Mouse (Mus musculus) kidney, postnatal 0 days (tissue): ENCODE results near the gene Adamts2. TPM values are rescaled to one million over a fixed set of nuclear protein-coding genes. Genes with fewer than 3 reads are reported as not detected.
A peak's percentile ranks its signal among the peaks of the same experiment; 100 is the strongest.

Experiments used
- ATAC-seq: fragments of 200-750 bp; cut with Nextera tagmentation; replicated peaks from 2 replicates; pipeline ENCODE4 v1.8.0; 2017; ENCODE audit warnings: low read depth, moderate number of reproducible peaks, moderate TSS enrichment, moderate library complexity; ENCODE audit not compliant: low FRiP score
- DNase-seq: peaks from one replicate; pipeline ENCODE4 v3.0.0-alpha.2; 2016; ENCODE audit warnings: low spot score
- H3K27ac ChIP-seq: fragments of 300-500 bp; sonication (generic); 2 replicates; pipeline ENCODE4 v1.5.1; 2014; ENCODE audit warnings: mild to moderate bottlenecking
- H3K27me3 ChIP-seq: fragments of 300-500 bp; sonication (generic); 2 replicates; pipeline ENCODE4 v1.6.1; 2014; ENCODE audit warnings: low read length, mixed read lengths; ENCODE audit not compliant: insufficient read depth
- H3K36me3 ChIP-seq: fragments of 300-500 bp; sonication (generic); 2 replicates; pipeline ENCODE4 v1.6.1; 2014; ENCODE audit warnings: low read length, mixed read lengths; ENCODE audit not compliant: insufficient read depth
- H3K4me1 ChIP-seq: fragments of 300-500 bp; sonication (generic); replicated peaks from 2 replicates; pipeline ENCODE4 v1.6.1; 2014; ENCODE audit warnings: antibody characterized with exemption, low read length, mixed read lengths; ENCODE audit not compliant: insufficient read depth
- H3K4me2 ChIP-seq: fragments of 300-500 bp; sonication (generic); 2 replicates; pipeline ENCODE4 v1.6.1; 2014; ENCODE audit warnings: mild to moderate bottlenecking, low read length, moderate library complexity, mixed read lengths
- H3K4me3 ChIP-seq: fragments of 300-500 bp; sonication (generic); replicated peaks from 2 replicates; pipeline ENCODE4 v1.5.1; 2014; ENCODE audit warnings: low read depth, low read length
- H3K9ac ChIP-seq: fragments of 300-500 bp; sonication (generic); 2 replicates; pipeline ENCODE4 v1.6.1; 2014; ENCODE audit warnings: low read depth, low read length
- H3K9me3 ChIP-seq: fragments of 300-500 bp; sonication (generic); replicated peaks from 2 replicates; pipeline ENCODE4 v1.6.1; 2016; ENCODE audit warnings: low read length, inconsistent platforms, mixed read lengths
- CTCF ChIP-seq: IDR thresholded peaks from 2 replicates; pipeline ENCODE4 v1.5.1; 2016; ENCODE audit warnings: antibody characterized with exemption, low read depth, mild to moderate bottlenecking, moderate library complexity
- WGBS: fragments of 180-500 bp; shearing (Covaris S2); extraction: QIAGEN DNeasy Blood & Tissue Kit; methylation state at CpG from one replicate; pipeline ENCODE4 v1.1.7; 2014; 5-methylcytosine and 5-hydroxymethylcytosine counted together
- polyA plus RNA-seq: library from polyadenylated mRNA; unstranded; fragments of >200 nt; fragmentation: Nextera tagmentation; extraction: Ambion mirVana; gene quantifications from 2 replicates; pipeline ENCODE4 v1.2.1, GENCODE M21; 2015

The Adamts2 gene
- polyA plus RNA-seq, 1 experiment from 2014 or later = 5.0 TPM

- H3K27ac ChIP-seq = no peak overlapping the region
- TF ChIP-seq CTCF = no peak
- no peaks in the 10 kb centered on the region for H3K4me1 ChIP-seq
- H3K4me3 ChIP-seq = no peak overlapping the region
- no peak overlapping the region for H3K9ac ChIP-seq
- no peak overlapping the region for H3K4me2 ChIP-seq
- H3K36me3 ChIP-seq = no peaks in the 10 kb centered on the region
- WGBS = 51% methylated on average over 11 of the region's 11 CpGs
- ATAC-seq = no peak; the same call in 1 of the 2 replicates
- peak; percentile 13 for DNase-seq
- no peaks in the 10 kb centered on the region for H3K9me3 ChIP-seq
- H3K27me3 ChIP-seq = no peaks in the 10 kb centered on the region
Measured at GRCm38 (mm10) chr11:50797674-50798073, 195.8 kb downstream of the Adamts2 start.

- no peaks in the 10 kb centered on the region for H3K4me1 ChIP-seq
- H3K27ac ChIP-seq = no peak overlapping the region
- ATAC-seq (no peak), DNase-seq (no peak)
- H3K4me3 ChIP-seq = no peak overlapping the region
- H3K36me3 ChIP-seq = no peaks in the 10 kb centered on the region
- H3K27me3 ChIP-seq = no peaks in the 10 kb centered on the region
- 0 out of 2 replicates have a peak, but pooled peaks have one; percentile 20 for TF ChIP-seq CTCF
- no peak overlapping the region for H3K4me2 ChIP-seq
- no peaks in the 10 kb centered on the region for H3K9me3 ChIP-seq
- no peak overlapping the region for H3K9ac ChIP-seq
Measured at GRCm38 (mm10) chr11:50798836-50799235, 197.0 kb downstream of the Adamts2 start.

GRCm38 (mm10) chr11:50814233-50814632, 212.3 kb downstream of the Adamts2 start:
- H3K36me3 ChIP-seq = peaks cover 30% of the 10 kb centered on the region
- H3K9ac ChIP-seq = no peak overlapping the region
- H3K27me3 ChIP-seq = no peaks in the 10 kb centered on the region
- no peak overlapping the region for H3K4me2 ChIP-seq
- no peak overlapping the region for H3K27ac ChIP-seq
- WGBS = 96% methylated on average over 4 of the region's 4 CpGs
- ATAC-seq (no peak), DNase-seq (no peak)
- no peaks in the 10 kb centered on the region for H3K4me1 ChIP-seq
- no peak overlapping the region for H3K4me3 ChIP-seq
- no peak for TF ChIP-seq CTCF
- peaks cover 18% of the 10 kb centered on the region; the same call in 1 of the 2 replicates for H3K9me3 ChIP-seq

- TF ChIP-seq CTCF = no peak
- Histone ChIP-seq H3K9ac (no peak overlapping the region), H3K4me2 (0 out of 2 replicates have a peak overlapping the region, but pooled peaks have one; percentile 3), H3K9me3 (no peaks in the 10 kb centered on the region), H3K4me1 (peaks cover 4% of the 10 kb centered on the region; the same call in 1 of the 2 replicates), H3K4me3 (no peak overlapping the region), H3K27ac (no peak overlapping the region), H3K27me3 (no peaks in the 10 kb centered on the region), H3K36me3 (peaks cover 8% of the 10 kb centered on the region; the same call in 1 of the 2 replicates)
- no peak for ATAC-seq
- DNase-seq = no peak
- WGBS = 40% methylated on average over 2 of the region's 2 CpGs
Measured at GRCm38 (mm10) chr11:50826214-50826613, 224.3 kb downstream of the Adamts2 start.

- H3K4me1 ChIP-seq = peaks cover 4% of the 10 kb centered on the region; the same call in 1 of the 2 replicates
- WGBS = under 1% methylated on average over 45 of the region's 45 CpGs
- TF ChIP-seq CTCF = no peak
- no peaks in the 10 kb centered on the region for H3K27me3 ChIP-seq
- peak within 1 kb of the TSS; percentile 91 for H3K9ac ChIP-seq
- no peaks in the 10 kb centered on the region for H3K9me3 ChIP-seq
- peak; percentile 89 for ATAC-seq
- H3K27ac ChIP-seq = peak within 1 kb of the TSS; percentile 47; the same call in 1 of the 2 replicates
- H3K4me2 ChIP-seq = peak within 1 kb of the TSS; percentile 79
- H3K36me3 ChIP-seq = peaks cover 8% of the 10 kb centered on the region; the same call in 1 of the 2 replicates
- H3K4me3 ChIP-seq = peak within 1 kb of the TSS; percentile 96
- peak; percentile 94 for DNase-seq
Measured at GRCm38 (mm10) chr11:50827010-50827953, 225.4 kb downstream of the Adamts2 start, which contains the start of gene Zfp354c. Zfp354c (minus strand) TSS chr11:50827724.

- Histone ChIP-seq H3K36me3 (no peaks in the 10 kb centered on the region), H3K27me3 (no peaks in the 10 kb centered on the region), H3K27ac (no peak overlapping the region), H3K4me2 (no peak overlapping the region), H3K4me3 (no peak overlapping the region), H3K4me1 (no peaks in the 10 kb centered on the region; the same call in 1 of the 2 replicates), H3K9ac (no peak overlapping the region), H3K9me3 (0 out of 2 replicates have a peak, but pooled peaks cover 3% of the 10 kb centered on the region)
- ATAC-seq = no peak
- no peak for DNase-seq
- no peak for TF ChIP-seq CTCF
- 88% methylated on average over 4 of the region's 4 CpGs for WGBS
Measured at GRCm38 (mm10) chr11:50835727-50836126, 233.8 kb downstream of the Adamts2 start.
